Mouse (Mus musculus): ENCODE data around the gene Ston1.

Gene Ston1

DNA sequence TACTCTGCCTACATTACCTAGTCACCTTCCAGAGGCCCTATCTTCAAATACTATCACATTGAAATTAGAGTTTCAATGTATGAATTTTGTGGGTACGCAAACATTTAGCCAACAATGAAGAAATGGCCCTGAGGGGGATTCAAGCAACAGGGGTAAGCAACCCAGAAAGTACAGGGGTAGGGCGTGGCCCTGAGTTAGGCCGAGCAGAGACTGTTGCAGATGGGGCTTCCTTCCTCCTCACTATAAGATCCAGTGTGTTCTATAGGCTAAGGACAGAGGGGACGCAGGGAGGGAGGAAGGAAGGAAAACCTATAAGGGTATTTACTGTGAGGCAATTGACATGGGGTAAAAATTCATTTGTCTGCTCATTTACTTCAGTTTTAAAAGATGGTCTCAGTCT is 26.9 kb downstream of the Ston1 start:
- intact Hi-C loops (cut with DNase I) = no loop called here

DNA sequence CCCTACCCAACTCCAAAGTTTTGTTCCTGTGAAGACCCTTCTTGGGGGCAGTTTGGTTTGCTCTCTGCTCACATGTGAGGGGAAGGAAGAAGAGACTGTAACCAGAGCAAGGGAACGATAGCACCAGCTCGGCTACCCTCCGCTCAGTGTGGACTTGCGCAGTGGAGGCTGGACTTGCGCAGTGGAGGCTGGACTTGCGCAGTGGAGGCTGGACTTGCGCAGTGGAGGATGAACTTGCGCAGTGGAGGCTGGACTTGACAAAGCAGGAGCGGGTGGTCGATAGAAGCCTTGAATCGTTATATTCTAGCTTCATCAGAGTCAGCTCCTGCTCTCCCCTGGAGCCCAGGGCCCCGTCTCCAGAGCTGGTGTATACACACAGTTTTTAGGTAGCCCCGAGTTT is 27.9 kb downstream of the Ston1 start:
- intact Hi-C loops (cut with DNase I) = no loop called here

DNA sequence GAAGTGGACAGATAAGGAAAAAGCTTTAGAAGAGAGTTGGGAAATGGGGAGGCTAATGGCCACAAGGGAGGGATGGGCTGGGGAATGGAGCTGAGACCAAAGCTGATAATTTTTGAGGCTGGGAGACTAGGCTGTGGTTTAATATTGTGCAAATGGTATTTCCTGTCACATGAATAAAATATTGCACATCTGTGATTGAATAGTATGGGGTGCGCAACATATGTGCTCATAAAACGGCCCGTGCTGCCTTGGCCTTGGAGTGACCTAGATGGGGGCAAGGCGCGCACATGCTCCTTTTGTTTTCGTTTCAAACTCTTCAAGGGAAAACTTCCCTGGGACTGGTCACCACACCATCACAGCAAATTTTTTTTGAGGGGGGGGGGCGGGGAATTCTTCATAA is 28.4 kb downstream of the Ston1 start:
- intact Hi-C loops (cut with DNase I) = no loop called here

DNA sequence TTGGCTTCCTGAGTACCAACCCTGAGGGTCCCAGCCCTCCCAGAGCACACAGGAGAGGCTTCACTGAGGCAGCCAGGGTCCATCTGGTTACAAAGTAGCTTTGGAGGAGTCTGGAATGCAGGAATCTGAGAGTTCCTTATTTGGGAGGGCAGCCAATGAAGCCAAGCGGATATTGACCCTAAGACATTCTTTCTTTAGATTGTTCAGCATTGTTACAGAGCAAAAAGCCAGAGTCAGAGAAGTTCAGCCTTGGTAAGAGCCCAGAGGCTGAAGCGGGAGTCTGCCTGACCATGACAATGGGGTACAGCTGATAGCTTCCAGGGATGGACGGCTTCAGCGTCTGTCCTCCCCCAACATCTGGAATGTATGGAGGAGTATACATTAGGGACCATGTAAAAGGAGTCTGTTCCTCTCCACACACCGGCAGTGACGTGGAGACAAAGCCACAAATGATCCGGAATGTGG is 28.9 kb downstream of the Ston1 start:
- intact Hi-C loops (cut with DNase I) = no loop called here

DNA sequence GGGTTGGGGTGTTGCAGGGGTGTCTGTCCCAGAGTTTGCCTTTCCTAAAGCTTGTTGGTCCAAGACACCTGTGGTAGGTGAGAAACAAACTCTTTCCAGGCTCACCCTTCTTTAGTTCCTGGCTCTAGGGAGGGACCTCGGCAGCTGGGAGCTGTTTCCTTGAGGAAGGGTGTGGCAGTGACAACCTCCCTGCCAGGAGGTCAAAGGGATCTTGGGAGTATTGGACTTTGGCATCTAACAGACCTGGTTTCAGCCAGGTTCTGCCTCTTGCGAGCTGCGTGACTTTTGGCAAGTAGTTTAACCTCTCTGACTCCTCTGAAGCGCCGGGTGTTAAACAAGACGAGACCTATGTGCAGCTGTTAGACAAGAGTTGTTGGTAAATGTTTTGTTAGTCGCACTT is 29.7 kb downstream of the Ston1 start:
- intact Hi-C loops (cut with DNase I) = no loop called here

DNA sequence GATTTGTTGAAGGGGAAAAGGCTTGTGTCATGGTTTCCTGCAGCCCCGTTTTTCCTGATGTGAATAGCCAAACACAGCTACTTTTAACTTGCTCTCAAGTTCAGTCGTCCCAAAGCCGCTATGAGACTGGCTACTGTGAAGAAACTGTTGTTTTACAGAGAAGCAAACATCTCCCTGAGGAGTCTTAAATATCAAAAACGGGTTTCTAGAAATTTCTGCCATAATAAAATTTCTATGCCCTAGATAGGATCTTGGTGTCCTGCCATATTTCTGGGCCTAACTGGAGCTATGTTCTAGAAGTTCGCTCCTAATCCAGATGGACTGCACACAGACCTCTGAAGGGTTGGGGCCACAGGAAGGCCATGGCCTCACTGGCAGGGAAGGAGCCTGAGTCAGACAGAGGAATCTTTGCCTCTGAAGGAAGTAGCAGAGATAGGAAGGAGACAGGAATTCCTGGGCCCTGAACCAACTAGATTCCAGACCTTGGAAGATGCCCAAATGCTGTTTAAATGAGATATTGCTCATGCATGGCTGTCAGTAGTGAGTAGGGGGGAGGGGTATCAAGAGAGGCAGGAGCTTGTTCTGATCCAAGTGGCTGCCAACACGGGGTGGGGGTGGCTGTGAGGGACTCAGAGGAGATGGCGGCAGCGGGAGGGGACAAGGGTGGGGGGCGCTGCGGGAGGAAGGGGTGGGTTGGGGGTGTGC is 31.3 kb downstream of the Ston1 start:
- intact Hi-C loops (cut with DNase I) = no loop called here

DNA sequence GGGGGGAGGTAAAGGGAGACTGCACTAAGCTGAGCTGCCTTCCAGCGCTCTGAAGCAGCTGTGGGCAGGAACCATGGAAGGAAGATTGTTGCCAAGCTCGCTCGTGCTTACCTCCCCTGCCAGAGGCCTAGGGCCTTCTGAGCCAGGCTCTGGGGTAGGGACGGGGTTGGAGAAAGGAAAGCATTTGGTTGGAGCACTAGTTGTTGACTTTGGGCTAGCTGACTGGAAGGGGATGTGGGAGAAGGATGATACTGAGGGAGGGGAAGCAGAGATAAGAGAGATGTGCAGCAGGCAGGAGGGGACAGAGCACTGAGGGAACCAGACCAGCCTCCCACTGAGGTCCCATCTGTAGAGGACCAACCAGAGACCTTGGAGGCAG is 31.9 kb downstream of the Ston1 start:
- intact Hi-C loops (cut with DNase I) = no loop called here

DNA sequence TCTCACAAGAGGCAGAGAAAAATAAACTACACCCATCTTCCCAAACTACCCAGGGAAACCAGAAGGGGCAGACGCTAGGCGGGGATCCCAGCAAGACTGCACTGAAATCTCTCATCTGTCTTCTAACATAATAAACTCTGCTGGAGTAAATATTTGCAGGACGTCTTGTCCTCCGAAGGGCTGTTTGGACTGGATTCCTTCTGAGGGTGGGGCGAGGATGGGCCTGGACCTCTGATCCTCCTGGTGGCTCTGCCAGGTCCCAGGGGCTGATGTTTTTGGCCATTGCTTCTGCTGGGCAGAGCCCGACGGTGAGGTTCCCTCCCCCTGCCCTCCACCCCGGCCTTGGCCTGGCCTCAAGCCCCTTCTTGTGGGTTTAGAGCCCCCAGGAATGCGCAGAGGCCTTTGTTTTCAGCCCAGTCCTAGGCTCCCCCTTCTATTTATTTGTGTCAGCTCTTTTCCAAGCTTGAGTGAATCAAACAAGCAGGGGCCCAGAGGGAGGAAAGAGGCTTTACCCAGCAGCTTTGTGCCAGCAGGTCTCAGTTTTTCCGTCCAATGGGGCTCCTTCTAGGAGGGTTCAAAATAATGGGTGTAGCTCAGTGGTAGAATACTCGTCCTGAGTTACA is 32.6 kb downstream of the Ston1 start:
- intact Hi-C loops (cut with DNase I) = loop anchor here (10.0 kb wide), 1 partner anchor 375 kb away; no protein-coding TSS in a partner anchor

DNA sequence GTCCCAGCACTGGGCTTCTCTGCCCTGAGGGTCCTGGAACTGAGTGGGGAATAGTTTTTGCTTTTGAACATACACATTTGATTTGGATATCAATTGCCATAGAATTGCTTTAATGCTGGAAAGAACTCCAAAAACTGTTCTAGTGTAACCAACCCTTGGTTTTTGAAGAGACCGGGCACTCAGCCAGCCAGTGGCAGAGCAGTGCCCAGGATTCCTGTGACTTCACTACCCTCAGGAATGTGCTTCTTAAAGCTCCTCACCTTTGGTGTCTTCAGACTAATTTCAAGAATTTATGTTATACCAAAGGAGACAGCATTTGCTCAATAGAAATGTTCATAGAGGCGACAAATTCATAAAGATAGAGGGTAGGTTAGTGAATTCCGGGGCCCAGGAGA is 33.1 kb downstream of the Ston1 start:
- intact Hi-C loops (cut with DNase I) = loop anchor here (10.0 kb wide), 1 partner anchor 376 kb away; no protein-coding TSS in a partner anchor

DNA sequence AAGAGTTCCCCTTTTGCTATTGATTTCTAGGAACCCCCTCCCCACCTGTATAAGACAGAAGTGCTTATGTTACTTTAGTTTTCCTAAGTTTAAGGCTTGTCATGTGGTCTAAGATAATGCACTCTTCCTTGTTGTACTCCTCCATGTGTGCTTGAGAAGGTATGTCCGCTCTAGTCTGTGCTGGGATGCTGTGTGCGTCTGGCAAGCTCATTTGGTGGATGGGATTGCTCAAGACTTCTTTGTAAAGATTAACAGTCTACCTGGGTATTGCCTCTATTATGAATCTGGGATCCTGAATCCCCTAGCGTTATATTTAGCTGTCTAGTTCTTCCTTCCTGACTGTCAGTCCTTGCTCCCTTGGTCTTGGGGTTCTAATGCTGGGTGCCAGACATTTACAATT is 35.1 kb downstream of the Ston1 start:
- intact Hi-C loops (cut with DNase I) = loop anchor here (10.0 kb wide), 1 partner anchor 378 kb away; no protein-coding TSS in a partner anchor

DNA sequence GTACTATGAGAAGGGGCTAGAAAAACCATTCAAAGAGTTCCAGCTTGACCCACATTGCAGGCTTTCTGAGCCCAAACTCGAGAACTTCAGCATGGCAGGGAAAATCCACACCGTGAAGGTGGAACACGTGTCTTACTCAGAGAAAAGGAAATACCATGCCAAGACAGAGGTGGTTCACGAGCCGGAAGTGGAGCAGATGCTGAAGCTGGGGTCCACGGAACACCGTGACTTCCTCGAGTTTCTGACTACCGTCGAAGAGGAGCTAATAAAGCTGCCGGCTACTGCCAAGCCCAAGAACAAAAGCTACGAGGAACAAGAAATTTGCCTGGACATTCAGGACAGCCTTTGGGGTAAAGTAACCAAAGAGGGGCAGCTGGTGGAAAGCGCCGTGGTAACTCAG is 38.6 kb downstream of the Ston1 start:
- intact Hi-C loops (cut with DNase I) = loop anchor here (10.0 kb wide), 1 partner anchor 381 kb away; no protein-coding TSS in a partner anchor

DNA sequence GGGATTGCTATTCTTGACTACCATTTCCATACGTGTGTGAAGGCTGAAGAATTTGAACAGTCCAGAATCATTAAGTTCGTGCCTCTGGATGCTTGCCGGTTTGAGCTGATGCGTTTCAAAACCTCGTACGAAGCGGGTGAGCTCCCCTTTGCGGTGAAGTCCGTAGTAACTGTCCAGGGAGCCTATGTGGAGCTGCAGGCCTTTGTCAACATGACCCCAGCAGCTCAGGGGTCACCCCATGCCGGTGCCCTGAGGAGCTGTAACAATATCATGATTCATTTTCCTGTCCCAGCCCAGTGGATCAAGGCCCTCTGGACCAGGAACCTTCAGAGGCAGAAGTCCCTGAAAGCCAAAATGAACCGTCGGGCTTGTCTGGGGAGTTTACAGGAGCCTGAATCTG is 39.1 kb downstream of the Ston1 start:
- intact Hi-C loops (cut with DNase I) = loop anchor here (10.0 kb wide), 1 partner anchor 382 kb away; no protein-coding TSS in a partner anchor

DNA sequence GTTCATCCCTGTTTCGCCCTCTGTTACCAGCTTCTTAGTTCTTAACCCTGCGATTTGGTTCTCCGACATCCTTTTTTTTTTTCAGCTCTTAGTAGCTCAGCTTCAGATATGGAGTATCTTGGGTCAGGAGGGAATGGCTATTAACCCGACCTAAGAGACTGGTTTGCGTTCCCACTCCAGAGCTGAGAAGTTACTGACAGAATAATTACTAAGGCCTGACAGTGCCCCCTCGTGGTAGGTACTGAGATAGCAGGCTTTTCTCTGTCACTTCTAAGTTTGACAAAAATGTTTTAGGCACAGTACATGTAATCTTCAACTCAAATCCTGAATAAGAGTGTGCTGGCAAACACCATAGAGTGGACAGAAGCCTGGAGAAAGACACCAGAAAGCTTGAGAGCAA is 43.5 kb downstream of the Ston1 start:
- intact Hi-C loops (cut with DNase I) = loop anchor here (5.0 kb wide), 3 partner anchors 44 to 114 kb away; partner anchors contain the start of gene Ston1

DNA sequence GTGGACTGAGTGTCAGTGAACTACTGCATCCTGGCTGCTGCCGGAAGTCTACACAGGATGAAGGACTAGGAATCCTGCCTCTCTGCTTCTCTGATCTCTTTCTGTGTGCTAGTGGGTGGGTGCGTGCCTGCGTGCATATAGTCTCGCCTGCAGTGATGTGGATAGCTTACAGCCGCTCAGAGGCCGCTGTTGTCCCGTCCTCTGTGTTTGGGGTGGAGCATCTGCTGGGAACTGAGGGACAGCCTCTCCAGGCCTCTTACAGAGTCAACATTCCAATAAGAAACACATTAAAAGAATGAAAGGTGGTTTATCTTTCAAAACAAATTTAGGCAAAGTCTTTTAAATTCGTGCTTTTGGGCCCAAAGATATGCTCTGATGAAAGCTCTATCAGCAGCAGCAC is 44.4 kb downstream of the Ston1 start:
- intact Hi-C loops (cut with DNase I) = loop anchor here (5.0 kb wide), 3 partner anchors 45 to 115 kb away; partner anchors contain the start of gene Ston1

DNA sequence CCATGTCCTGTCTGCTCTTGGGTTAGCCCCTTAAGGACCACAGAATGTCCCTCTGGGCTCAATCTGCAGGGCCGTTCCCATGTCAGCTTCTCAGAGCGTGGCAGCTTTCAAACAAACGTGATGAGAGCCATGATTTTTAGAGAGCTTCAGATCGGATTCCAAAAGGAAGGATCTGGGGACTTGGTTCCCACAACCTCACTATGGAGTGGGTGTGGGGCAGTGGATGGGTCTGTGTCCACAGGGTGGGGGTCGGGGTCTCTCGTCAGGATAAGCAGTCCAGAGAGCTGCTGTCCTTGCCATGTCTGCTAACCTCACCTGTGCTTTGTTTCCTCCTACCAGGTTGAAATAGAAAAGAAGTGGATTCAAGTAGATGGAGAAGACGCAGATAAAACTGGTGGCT is 47.4 kb downstream of the Ston1 start:
- intact Hi-C loops (cut with DNase I) = loop anchor here (5.0 kb wide), 3 partner anchors 48 to 118 kb away; partner anchors contain the start of gene Ston1

DNA sequence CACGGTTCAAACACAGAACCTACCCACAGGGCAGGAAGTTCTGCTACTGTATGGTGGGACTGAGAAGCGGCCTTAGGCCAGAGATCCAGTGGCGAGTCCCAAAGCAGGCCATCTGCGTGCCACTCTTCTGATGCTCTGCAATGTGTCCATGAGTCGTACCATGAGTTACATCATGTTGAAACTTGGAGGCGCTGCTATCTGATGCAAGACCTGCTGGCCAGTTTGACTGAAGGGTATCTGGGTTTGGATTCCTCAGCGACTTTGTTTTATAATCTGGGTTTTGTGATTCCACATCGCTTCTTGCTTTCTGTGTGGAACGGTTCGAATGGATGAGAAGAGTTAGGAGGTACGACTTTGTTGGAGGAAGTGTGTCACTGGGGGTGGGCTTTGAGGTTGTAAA is 47.8 kb downstream of the Ston1 start:
- intact Hi-C loops (cut with DNase I) = no loop called here

DNA sequence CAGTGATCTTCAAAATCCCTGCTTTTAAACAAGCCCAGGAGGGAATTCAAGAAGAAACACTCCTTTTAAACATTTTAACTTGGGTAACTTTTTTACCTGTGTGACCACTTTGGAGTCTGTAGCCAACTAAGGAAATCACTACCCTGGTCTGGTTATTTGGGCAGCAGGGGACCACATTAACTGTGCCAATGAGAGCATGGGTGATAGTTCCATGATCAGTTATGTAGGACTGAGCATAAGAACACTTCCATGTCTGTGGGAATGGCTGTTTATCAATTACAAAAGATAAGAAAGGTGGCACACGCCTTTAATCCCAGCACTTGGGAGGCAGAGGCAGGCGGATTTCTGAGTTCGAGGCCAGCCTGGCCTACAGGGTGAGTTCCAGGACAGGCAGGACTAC is 49.7 kb downstream of the Ston1 start:
- intact Hi-C loops (cut with DNase I) = no loop called here

DNA sequence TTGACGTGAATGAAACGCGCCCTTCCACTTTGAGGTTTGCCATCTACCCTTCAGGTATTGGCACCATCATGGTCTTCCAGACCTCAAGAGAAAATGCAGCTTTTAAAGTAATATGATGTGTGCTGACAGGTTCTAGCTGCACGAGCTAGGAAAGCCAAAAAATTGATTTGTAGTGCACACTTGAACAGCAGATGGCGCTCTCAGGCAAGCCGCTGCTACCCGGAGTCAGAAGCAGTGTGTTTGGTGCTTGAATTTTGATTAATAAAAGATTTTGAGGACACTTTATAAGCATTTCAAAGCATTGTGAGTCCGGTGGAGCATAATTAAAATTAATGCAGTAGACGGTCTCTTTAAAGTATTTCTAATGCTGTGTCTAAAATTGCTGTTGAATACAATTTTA is 54.5 kb downstream of the Ston1 start:
- intact Hi-C loops (cut with DNase I) = loop anchor here (2.0 to 10.0 kb wide), 2 partner anchors 99 to 1853 kb away; no protein-coding TSS in a partner anchor

DNA sequence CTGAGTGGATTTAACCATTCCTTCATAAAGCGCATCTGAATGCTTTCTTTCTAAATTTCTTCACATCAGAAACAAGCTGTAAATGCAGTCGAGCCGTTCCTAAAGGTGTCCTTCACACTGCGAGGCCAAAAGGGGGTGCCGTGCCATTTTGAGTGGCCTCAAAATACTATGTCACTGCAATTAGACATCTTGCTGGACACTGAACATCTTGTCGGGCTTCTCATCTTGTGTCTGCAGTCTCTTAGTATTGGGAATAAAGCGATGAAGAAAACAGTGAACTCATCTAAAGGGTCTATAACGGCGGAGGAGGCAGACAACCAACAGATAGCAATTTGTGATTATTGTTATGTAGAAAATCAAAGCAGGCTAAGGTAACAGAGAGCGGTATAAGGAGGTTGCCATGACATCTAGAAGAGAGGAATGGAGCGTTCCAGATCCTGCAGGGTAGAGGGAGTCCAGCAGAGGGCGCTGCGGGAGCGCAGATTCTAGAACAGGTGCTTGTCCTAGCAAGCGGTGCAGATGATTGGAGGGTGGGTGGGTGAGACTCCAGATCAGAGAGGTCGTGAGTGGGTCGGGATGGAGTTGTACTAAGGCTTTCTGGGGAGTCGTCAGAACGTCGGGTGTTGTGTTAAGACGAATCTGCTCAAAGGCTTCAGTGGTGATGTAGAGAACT is 55.4 kb downstream of the Ston1 start:
- intact Hi-C loops (cut with DNase I) = loop anchor here (2.0 to 10.0 kb wide), 2 partner anchors 98 to 1852 kb away; no protein-coding TSS in a partner anchor

DNA sequence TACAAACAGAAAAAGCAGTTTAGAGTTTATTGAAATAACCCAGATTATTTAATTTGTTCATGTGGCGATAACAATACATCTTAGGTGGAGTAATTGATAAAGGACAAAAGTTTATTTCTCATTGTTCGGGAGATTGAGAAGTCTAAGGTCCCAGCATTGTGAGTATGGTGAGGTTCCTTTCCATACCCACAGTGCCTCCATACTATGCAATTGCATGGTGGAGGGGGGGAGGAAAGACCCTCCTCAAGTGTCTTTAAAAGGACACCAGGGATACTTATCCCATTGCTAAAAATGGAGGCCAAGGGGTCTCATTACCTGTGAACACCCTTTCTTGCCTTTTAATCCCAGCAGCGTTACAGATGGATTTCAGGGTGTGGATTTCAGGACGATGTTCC is 55.9 kb downstream of the Ston1 start:
- intact Hi-C loops (cut with DNase I) = loop anchor here (2.0 to 10.0 kb wide), 2 partner anchors 97 to 1851 kb away; no protein-coding TSS in a partner anchor

DNA sequence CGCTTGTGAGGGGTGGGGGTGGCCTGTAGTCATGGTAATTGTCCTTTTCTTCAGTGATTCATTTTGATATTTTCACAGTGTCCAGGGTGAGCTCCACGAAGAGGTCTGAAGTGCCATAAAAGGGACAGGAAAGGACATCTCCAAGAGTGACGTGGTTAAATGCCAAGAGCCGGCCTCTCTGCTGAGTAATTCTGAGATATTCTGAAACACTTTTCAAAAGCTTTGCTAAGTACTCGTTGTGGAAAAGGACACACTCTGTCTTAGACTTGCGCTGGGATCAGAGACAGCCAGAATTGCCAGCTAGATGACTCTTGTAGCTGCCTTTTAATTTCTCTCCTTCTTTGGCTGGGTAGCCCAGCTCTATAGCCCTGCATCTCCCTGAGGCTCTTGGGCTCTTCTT is 61.0 kb downstream of the Ston1 start:
- intact Hi-C loops (cut with DNase I) = loop anchor here (10.0 kb wide), 1 partner anchor 1846 kb away; no protein-coding TSS in a partner anchor

DNA sequence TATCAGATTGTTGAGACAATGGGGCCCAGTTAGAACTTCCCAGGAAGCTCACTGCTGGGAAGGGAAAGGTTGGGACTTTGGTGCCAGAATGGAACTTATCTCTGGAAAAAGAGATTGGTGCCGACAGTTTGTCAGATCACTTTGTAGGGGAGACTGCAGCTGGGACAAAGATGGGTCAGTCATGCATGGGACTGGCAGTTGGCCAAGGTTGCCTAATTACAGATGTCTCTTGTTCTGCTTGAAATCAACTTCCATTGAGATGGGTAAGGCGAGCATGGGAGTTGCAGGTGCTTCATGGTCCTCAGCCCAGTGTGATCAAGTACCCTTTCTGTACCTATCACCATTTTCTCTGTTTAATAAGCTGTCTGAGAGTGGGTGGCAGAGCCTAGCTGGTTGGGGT is 68.6 kb downstream of the Ston1 start:
- intact Hi-C loops (cut with DNase I) = no loop called here
